Mouse (Mus musculus) cerebellum, postnatal 10 days (tissue): ENCODE data around the gene Asb1.
A peak's percentile ranks its signal among the peaks of the same experiment; 100 is the strongest.

Experiments
- DNase-seq, 2 experiments: peaks; one replicate each; pipeline ENCODE4 v3.0.0; 2021; ENCODE audit warnings: mixed read lengths in 2 of 2

Gene Asb1

DNA sequence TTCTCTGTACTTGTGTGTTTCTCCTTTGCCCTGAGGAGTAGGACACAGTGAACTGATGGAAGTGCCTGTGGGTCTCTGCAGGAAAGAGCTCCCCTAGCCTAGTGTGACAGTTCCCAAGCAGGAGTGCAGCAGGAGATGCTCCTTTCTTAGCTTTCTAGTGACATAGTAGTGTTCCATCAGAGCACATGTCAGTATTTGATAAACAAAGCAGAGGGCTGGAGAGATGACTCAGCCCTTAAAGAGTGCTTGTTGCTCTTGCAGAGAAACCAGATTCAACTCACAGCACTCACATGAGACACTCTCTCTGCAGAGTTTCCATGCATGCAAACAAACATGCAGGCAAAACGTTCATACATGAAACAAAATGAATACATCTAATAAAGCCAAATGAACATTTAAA lies 4.9 kb downstream of the Asb1 start:
- no peak for DNase-seq

DNA sequence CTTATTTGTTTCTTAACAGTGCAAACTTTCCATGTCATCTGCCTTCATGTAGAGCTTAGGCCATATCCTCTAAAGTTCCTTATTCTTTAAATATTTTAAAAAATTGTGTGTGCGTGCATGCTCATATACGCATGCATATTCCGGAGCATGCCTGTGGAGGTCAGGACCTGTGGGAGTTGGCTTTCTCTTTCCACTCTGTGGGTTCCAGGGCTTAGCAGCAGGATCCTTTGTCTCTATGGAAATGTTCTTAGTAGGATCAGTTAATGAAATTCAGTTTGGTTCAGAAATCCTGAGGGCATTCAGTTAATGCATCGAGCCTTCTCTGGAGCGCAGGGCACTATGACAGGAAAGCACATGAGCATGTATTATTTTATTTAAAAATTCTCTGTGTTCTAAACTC lies 7.2 kb downstream of the Asb1 start:
- no peak for DNase-seq

DNA sequence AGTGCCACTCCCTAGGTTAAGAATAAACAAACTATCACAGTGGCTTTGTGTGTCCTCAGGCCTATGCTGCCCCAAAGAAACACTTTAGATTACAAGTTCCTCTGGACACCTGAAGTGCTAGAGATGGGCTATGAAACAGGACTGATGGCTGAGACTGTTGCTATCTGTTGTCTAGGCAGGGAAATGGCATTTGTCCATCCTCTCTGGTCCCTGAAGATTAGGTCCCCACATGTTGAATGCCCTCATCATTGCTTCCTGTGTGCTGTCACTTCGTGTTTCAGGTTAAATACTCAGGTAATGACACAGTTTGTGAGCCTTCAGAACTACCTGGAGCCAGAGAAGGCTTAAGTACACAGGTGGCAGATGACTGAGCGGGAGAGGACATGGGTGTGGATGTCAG lies 8.7 kb downstream of the Asb1 start:
- no peak for DNase-seq

DNA sequence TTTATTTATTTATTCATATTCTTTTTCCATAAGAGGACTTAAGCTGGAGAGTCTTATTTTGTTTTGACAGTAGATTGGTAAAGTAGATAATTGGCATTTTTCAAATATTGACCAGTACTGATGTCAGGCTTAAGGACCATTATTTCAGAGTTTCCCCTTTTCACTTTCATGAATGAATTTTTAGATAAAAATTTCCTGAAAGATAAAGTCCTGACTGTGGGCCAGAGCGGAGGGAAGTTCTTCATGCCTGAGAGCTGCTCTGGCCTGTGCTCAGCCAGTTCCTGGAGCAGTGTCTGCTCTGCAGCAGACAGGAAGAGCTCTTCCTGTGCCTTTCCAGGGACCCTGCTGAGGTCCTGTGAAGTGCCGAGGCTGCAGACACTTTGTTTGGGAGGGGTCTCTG lies 16.8 kb downstream of the Asb1 start:
- DNase-seq, result no peak

DNA sequence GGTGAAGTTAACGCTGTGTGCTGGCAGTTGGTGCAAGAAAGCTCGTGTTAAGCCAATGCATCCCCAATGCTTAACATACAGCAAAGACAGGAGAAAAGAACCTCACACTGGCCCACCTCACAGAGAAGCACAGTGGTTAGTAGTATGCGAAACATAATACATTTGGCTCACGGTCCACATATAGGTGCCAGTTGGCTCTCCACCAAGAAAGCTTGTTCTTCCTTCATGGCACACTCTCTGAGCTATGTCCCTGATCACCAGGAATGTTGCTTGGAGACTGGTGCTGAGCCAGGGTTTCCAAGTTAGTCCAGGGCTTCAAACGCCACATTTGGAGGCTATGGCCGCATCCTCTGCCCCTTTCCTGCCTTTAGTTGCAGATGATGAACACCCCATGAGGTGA lies 20.9 kb downstream of the Asb1 start:
- peak in 1 of 2 experiments; percentile 28 for DNase-seq

DNA sequence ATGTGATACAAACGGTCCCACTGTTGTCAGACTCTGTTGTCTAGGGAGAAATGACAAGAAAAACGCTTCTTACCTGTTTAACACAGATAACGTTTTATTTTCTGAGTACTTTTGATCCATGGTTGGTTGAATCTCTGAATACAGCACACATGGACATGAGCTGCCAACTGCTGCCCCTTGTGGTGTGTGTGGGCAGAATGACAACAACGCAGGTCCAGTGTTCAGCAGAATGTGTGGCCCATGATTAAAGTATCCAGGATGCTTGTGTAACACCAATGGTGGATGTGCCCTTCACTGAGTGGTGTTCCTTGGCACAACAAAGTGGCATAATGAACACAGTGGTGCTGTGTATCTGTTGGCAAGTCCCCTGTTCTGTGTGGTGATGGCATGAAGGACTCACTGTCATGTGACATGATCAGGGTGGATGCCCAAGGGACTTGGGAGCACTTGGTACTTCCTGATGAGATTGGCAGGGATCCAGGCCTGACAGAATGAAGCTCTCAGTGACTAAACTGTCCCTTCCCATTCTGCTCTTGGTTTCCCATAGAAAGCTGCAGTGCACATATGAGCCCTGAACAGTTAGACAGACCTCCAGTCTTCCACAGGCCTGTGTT lies 22.7 kb downstream of the Asb1 start:
- peak; percentile 37 to 47 for DNase-seq

DNA sequence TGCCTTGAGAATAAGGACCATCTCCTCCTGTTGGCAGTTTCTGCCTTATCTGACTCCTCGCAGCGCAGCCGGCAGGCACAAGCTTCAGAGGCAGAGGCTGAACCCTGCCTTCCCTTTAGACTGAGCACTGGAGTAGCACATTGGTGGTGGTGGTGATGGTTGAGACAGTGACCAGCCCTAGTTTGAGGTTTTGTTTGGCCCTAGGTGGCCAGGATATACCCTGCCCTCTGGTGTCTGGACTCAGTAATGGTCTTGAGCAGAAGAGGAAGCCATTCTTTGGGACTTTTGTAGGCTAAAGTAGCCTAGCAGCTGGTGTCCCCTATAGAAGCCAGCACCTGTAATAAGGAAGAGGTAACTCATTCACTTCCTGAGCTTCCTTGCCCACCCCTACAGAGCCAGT lies 23.7 kb downstream of the Asb1 start:
- peak; percentile 19 to 21 for DNase-seq

DNA sequence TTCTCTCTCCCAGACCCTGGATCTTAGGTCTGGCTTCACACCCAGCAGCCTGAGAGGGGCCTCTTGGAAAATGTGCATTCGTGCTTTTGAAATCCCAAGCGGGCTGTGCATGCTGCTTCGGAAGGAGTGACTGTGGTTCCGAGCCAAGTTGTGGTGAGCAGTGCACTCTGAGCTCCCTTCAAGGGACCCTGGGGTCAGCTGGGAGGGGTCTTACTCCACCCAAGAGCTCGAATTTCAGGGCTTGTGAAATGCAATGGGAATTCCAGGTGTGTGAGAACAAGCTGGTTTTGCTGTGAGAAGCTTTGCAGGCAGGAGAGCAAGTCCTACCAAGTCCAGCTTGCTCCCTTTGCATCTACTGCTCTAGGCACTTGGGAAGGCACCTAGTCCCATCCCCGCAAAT lies 24.3 kb downstream of the Asb1 start:
- no peak for DNase-seq

DNA sequence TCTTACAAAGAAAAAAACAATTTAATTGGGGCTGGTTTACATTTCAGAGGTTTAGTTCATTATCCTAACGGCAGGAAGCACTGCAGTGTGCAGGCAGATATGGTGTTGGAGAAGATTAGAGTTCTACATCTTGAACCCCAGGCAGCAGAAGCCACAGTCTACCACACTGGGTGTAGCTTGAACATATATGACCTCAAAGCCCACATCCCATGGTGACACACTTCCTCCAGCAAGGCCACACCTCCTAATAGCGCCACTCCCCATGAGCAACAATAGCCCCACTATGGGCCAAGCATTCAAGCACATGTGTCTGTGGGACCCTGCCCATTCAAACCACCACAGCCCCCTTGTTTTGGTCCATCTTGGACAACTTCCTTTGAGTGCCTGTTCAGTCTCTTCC lies 26.9 kb downstream of the Asb1 start:
- DNase-seq, result no peak

DNA sequence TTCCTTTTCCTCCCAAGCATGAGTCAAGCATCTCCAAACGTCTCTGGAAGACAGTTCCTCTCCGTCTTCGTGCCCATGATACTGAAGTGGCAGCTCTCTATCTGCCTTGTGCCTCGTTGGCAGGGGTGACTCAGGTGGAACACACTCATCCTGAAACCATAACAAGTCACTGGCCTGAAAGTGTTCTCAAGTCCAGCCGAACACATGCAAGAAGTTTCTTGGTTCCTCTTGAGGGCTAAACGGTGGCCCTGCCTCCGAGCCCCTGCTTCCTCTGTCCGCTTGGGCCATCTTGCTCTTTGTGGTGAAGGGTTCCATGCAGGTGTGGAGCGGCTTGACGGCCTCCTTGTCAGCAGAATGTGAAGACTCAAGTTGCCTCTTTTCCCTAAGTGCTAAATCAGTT lies 32.1 kb downstream of the Asb1 start:
- no peak for DNase-seq

DNA sequence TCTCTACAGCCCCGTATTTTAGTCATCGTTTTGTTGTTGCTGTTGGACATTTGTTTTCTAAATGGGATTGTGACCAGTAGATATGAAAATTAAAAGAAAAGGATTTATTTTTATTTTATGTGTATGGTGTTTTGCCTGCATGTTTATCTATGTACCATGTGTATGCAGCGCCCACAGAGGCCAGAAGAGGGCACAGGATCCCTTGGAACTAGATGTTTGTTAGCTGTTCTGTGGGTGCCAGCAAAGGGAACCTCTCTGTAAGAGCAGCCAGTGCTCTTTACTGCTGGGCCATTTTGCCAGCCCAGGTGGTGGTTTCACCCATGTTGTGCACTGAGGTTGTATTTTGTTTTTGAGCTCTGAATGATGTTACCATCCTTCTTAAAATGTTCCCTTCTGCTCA lies 33.9 kb downstream of the Asb1 start:
- DNase-seq, result peak; percentile 83 to 86

DNA sequence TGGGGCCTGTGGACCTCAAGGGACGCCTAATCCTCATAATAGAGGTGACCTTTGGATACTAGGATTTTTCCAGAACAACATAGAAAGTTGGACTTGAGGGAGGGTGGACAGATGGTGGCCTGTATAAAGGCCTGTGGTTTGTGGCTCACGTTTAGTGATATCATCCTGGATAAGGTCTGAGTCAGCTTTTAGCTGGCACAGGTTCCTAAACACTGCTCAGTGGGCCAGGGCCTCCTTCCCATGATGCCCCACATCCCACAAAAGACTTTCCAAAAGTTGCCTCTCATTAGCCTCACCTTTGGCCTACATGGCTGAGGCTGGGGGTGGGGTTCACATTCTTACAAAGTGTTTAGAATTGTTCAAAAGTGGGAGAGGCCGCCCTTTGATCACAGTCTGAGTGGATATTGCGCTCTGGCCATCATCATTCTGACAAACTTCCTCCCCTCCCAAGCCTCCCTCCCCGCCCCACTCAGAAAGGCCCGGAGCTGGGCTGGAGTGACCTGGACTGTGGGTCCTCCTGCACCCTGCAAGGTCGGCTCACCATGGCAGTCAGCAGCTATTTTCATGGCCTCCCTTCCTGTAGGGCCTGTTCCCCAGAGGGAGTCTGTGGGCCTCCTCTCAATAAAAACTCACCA lies 37.7 kb downstream of the Asb1 start:
- DNase-seq, result no peak

DNA sequence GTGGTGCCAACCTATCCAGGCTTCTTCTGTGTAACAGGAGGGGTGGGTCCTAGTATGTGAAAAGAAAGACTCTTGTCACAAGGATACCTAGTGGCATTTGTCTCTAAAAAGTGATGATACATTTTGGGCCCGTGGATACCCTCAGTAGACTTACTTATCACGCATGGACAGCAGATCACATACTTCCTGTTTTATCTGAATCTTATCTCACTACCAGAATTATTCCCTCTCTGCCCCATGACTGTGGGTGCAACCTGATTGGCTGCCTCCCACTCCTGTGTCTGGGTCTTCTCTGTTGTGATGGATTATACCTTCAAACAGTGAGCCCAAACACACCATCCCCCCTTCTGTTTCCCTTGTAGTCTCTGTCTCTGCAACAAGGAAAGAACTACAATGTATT lies 40.2 kb downstream of the Asb1 start:
- no peak for DNase-seq

DNA sequence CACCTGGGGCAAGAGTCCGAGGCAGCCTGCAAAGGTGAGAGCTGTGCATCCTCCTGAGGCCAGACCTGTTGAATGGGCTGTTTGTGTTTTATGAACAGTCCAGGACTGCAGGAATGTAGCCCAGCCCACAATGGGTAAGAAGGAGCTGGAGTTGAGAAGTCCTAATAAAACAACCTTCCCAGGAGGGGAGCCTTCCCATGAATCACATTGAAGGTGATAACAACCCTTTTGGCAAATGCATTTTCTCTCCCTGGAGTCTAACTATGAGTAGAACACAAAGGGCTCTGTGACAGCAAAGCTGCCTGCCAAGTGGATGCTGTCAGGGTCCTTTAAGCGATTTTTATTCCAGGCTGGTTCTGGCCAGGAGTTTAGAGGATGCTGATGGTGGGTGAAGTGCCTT lies 40.9 kb downstream of the Asb1 start:
- no peak for DNase-seq

DNA sequence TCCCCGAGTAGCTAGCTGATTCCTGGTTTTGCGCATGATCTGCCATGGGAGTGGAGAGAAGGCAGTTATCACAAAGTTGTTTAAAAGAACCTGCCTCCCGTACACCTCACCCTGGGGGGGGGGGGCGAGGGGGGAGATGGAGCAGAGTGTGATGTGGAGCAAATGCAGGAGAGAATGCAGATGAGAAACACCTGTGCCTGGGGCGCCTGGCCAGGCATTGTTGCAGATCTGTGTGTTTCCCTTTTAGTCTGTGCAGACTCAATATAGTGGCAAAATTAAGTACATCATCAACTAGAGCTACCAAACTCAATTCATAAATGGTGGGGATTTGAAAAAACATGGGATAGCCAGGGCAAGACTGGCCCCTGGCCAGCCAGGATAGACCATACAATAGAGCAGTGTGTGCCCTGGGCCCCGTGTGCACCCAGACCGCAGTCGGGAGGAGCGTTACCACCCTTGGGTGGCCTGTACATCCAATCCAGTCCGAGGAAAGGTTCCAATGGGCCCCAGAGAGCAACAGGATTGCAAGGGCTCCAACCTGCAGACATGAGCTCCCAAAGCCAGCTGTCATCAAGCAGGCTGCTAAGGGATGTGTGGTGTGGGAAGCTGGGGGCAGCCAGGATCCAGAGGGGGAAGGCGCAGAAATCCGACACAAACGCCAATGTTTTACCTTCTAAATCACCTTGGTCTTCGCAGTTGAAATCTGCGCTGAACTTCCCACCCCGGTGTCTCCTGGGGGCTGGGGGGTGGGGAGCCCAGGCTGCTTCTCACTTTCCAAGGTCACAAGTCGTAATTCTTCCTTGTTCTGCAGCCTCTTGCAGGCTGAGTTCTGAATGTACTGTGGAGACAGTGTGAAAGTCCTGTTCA lies 44.9 kb downstream of the Asb1 start:
- no peak for DNase-seq

DNA sequence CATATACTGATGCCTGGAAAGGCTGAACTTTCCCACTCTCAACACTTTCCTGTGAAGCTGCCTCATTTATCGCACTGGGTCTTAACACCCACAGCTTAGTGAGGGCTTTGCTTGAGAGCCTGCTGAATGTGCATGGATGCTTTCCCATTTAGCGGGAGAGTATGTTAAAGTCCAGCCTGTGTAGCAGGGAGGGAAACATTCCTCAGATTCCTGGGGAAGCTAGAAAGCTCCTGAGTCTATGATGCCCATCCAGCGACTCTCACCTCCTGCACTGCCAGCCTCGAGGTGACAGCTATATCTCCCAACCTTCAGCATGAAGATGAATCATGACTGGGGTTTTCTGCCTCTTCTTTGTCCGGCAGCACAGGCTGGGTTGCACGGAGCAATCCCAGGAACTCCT lies 49.4 kb downstream of the Asb1 start:
- DNase-seq, result no peak

DNA sequence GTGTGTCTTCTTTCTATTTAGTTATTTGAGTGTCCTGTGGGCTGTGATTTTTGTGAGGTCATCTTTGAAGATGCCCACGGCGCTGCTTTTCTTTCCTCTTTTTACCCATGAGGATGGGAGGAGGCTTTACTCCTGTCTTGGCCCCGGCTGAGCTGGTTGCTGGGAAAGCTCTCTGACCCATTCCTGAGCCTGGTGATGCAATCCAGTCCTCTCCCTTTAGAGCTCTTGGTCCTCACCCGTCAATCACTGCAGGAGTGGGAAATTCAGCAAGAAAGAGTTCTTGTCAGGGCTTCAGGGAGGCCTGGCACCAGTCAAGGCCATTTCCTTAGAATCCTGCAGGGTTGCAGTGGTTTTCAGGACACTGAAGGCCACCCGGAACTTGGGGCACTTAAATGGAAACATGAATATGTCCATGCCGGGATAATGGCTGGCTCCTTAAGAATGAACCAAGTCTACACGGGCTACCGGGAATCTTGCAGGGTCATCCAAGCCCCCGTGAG lies 55.2 kb downstream of the Asb1 start:
- DNase-seq, result no peak

DNA sequence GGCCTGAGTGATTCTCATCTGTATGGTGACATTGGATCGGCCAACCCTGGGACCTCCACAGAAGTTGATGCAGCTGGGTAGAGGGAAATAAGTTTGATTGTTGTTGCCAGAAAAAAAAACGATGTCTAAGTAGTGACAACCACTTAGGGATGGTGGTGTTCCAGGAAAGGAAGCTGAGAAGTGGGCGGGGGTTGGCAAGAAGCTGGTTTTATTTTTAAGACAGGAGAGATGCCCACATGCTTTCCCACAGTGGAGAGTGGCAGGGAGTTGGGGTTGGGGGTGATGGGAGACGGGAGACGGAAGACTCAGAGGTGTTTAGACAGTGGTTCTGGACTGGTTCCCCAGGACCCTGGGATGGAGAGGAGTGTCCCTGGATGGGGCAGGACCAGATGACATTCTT lies 57.3 kb downstream of the Asb1 start:
- no peak for DNase-seq

DNA sequence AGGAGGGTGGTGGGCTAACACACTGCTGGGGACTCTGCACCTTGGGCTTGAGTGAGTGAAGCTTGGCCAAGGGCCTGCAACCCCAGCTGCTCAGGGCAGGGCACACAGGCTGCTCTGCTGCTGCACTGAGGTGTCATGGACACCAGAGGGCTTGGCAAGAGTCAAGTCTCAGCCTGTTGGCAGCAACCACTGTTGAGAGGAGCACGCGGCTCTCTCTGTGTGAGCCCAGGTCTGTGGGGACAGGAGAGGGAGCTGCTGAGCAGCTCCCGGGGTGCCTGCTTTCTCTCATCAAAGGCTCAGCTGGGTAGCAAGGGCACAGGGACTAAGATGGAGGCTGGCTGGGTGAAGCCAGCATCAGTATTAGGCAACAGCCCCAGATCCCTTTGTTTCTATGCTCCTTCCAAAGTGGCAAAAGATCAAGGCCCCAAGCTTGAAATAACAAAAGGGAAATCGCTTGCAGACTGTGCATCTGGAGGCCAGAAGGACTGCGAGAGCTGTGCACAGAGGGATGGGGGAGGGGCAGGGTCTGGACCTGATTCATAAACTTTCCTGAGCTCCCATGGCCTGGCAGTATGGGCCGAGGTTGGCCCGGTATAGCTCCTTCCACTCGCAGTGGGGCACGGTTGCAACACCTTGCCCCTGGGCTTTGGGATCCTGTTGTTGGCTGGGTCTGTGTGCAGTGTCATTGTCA lies 60.5 kb downstream of the Asb1 start:
- DNase-seq, result peak; percentile 84 to 87

DNA sequence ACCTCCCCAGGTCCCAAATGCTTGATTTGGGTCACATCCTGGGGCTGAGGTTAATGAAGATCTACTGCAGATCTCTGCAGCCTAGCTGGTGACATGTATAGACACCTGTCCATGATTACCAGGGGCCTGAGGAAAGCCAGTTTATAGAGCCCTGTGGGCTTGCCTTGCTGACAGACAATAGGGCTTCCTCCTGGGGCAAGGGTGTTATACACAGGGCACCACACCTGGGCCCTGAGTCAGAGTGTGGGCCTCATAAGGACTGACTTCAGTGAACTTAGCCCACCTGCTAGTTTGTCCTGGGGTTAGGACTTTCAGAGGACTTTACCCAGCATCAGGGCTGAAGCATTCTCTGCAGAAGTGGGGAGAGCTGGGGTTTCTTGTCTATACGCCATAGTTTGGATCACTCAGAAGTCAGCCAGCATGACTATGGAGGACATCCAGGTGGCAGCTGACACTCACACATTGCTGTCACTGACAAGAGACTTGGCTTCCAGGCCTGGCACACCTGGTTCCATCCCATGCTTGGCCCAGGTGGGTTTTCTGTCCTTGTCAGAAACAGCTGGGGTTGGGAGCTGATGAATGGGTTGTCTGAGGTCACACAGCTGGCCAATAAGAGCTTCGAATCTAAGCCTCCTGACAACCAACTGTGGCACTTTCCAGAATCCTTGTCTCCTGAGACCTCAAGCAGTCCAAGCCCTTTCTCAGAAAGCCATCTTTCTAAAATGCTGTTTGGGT lies 61.2 kb downstream of the Asb1 start:
- peak; percentile 26 to 29 for DNase-seq

DNA sequence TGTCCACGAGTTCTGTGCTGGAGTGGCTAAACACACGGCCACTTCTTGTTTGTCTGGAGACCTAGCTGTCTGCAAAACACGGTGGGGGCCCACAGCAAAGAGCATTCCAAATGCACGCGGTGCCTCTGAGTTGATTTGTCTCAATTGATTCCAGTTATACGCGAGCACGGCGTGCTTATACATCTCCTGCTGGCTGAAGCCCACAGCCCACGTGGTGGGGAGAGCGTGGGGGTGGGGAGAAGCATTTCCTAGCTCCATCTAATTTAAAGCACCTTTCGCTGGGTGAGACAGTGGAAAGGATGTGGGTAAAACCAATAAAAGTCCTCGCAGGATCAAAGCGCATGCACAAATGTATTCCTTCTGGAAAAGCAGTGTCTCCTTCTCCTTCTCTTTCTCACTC lies 65.3 kb downstream of the Asb1 start:
- no peak for DNase-seq

DNA sequence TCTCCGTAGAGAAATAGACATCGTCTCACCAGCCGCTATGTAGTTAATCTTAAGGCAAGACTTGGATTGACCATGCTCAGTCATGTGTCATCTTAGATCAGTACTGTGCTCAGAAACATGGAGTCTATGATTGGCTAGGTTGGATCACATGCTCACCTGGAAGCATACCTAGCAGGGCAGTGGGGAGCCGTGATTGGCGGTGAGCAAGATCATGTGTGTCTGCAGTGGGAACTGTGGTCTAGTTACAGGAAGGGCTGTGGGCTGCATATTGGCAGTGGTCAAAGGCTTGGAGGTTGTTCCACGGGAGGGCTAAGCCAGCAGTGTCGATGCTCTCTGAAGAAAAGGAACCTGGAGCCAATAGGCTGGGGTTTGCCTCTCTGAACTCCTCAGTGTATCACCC lies 66.4 kb downstream of the Asb1 start:
- no peak for DNase-seq

DNA sequence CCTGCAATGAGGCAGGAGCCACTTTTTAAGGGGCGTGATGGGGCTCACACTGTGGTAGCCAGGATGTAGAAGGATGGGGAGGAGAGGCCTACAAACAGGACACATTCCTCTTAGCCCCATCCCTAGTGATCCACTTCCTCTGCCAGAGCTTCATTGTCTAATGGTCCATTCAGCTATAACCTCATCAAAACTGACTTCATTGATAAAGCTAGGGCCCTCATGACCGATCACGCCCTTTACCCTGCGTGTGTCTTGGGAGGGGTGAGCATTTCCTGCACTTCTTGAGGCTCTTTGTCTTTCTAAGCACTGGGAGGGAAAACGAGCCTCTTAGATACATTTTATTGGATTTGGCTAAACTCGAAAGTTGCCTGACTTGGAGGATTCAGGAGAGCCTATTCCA lies 66.8 kb downstream of the Asb1 start:
- no peak for DNase-seq
